Mouse (Mus musculus): ENCODE results near the gene Tbcd.

DNA sequence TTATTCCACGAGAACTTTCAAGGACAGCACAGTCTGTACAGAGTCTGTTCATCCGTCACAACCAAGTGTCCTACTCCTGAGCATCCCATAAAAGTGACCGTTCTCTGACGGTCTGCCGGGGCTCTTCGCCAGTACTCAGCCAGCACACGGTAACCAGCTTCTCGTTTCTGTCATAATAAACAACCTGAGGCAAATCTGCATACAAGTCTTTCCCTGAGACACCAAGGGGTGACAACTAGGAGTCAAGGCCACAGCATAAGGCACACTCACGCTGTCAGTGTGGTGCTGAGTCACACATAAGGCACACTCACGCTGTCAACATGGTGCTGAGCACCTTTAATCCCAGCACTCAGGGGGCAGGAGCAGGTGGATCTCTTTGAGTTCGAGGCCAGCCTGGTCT is 198.9 kb downstream of the Tbcd start:
- TF ChIP-seq POLR2A (IDR thresholded peaks at IDR 0.05; ENCODE audit: control insufficient read depth, low read depth, low read length), result no peak
- TF ChIP-seq CTCF (IDR thresholded peaks at IDR 0.05; ENCODE audit: control insufficient read depth, insufficient read depth, insufficient replicate concordance, low read depth, low read length), result no peak

All from testis, adult 2 months (tissue).